Mouse (Mus musculus): Measurements from ENCODE around the gene Srp9.

GRCm38 (mm10) chr1:182140370-182140769 is 15.8 kb downstream of the Srp9 start:
- TF ChIP-seq GATA1 (IDR thresholded peaks at IDR 0.05; ENCODE audit: borderline replicate concordance, low read length) (no peak), FLI1 (IDR thresholded peaks at IDR 0.05; ENCODE audit: low read length) (no peak)
